Mouse (Mus musculus): Measurements from ENCODE around the gene Il10ra.

Gene Il10ra

DNA sequence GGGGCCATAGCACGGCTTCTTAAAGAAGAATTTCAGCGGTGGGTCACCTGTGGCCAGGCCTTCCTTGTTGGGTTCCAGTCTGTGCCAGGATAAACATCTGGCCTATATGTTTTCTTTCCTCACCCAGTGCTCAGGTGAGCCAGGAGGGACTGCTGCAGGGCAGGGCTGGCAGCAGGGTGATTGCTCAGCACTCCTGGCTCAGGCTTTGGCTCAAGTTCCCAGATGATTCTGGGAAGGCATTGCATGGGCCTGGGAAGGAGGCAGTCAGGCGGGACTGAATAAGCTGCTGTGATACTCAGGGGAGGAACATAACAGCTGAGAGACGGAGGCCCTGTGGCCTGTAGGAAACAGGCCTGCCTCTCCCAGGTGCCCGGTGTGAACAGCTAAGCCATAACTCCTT, 63.8 kb downstream of the Il10ra start:
- in situ Hi-C loops (cut with MseI, MboI) = no loop called here
